Mouse (Mus musculus) stomach, adult 2 months (tissue): Measurements from ENCODE around the gene Rad23a. TPM values are rescaled to one million over a fixed set of nuclear protein-coding genes. Genes with fewer than 3 reads are reported as not detected.

Experiments
- polyA plus RNA-seq: library from polyadenylated mRNA; depleted of rRNA; stranded (reverse); fragments of >200 nt; gene quantifications from 2 replicates; pipeline ENCODE4 v1.2.3, GENCODE M21; 2012; rRNA removed

The Rad23a gene
- 34.5 and 34.7 TPM in 2 replicates for polyA plus RNA-seq

DNA sequence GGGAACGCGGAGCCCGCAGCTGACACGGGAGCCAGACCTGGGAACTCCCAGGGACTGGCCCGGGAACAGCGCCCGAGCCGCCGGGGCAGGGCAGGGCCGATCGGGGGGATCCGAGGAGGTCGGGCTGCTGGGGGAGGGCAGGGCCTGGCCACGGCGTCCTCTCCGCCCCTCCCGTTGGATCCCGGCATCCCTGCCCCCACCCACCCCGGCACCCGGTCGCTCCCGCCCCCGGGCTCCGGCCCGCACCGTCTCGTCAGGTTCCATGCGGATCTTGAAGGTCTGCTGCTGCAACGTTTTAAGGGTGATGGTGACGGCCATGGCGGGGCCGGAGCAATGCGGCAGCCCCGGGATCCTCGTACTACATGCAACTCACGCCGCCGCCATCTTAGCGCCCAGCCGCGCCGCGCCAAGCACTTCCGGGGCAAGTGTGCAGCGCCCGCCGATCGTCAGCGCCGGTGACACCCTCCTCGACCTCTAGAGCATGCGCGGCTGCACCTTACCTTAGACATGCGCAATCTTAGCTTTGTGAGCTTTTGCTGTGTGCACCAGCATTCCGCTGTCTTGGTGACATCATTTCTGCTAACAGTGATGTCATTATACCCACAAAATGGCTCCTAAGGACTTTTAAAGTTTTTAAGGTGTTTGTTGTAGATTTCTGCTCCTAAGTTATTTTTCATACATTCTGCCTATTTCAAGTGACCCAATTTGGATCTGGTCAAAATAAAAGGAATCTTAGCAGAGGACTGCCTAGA, at the start of gene Rad23a:
Gene Rad23a, minus strand, starts transcription at position 418 of the 752 bp plus-strand sequence.

DNA sequence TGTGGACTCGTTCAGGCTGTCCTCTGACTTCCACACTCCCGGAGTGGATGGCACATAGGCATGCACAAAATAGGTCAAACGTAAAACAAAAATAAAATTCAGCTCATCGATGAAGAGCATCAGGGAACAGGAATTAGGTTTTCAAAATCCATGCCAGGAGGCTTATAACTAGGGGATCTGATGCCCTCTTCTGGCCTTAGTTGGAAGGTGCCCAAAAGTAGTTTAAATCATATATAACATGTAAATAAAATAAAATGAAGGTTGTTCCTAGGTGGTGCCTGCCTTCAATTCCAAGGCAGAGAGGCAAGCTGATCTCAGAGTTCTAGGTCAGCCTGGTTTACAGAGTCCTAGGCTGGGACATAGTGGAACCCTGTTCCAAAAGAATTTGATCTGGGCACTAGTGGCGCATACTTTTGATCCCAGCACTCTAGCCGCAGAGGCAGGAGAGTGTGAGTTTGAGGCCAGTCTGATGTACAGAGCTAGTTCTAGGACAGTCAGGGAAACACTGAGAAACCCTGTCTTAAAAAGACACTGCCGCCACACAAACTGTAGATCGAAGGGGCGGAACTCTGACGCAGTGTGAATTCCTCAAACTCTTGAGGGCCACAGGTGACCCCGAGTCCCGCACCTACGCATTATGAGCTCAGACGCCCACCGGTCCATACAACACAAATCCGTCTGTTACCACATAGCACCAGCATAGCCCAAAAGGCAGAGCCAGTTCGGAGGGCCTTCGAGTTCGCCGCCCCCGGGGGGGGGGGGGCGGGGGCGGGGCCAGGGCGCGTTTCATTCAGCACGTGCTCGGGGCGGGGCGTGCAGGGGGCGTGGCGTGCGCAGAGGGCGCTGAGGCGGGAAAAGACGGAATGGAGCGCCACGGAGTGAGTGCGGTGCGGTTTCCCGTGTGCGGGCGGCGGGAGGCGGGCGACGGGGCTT, 31.2 kb upstream of the Rad23a start, which contains the start of gene Syce2:
Gene Syce2, plus strand, starts transcription at position 736 of the 933 bp plus-strand sequence.

GRCm38 (mm10) chr8:84856864-84857441, 16.5 kb upstream of the Rad23a start, which contains the start of gene Farsa:
Farsa (plus strand) TSS chr8:84856989.

DNA sequence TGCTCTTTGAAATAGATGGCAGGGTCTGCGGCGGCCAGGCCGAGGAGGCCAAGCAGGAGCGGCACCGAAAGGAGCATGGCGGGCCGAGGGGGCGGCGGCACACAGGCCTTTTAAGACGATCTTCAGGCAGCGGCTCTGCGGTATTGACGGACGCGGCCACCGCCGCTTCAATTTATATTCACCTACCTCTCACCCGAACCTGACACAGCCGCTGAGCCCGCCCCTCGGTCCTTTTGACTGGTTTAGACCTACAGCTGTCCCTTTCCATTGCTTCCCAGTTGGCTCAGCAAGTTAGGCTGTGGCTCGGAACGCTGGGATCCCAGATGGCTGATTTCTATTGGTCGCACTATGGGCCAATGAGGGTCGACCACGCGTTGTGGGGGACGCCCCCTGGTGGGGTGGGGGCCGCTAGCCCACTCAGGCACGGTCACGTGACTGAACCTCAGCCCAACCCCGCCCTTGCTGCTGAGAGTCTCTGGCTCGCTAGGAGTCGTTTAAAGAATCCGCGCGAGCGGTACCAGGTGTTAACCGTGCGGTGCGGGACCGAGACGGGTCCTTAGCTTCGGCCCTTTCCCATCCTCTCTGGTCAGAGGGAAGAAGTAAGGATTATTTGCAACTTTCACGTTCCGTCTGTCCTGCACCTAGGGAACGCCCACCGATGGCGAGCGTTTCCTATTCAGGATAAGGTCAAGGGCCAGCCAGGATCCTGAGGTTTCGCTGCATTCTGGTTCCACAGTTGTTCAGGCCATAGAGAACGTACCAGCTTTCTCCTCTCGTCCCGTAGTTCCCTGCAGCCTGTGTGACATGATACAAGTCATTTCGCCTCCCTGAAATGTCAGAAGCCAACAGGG, 6.5 kb upstream of the Rad23a start, which contains the start of gene Calr:
Gene Calr, minus strand, starts transcription at position 213 of the 851 bp plus-strand sequence.

DNA sequence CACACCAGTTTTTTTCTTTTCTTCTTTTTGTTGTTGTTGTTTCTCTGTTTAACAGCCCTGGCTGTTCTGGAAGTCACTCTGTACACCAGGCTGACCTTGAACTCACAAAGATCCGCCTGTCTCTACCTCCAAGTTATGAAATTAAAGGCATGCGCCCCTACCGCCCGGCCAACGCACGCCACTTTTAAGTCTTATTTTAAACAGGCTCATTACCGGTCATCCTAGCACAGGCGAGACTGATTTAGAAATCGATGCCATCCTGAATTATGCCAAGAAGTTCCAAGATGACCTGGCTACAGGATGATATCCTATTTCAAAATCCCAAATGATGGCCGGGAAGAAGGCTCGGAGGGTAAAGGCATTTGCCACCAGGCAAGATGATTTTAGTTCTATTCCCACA, 9.0 kb downstream of the Rad23a start, which contains the start of gene Gadd45gip1:
Gene Gadd45gip1, plus strand, starts transcription at position 33 of the 400 bp plus-strand sequence.

DNA sequence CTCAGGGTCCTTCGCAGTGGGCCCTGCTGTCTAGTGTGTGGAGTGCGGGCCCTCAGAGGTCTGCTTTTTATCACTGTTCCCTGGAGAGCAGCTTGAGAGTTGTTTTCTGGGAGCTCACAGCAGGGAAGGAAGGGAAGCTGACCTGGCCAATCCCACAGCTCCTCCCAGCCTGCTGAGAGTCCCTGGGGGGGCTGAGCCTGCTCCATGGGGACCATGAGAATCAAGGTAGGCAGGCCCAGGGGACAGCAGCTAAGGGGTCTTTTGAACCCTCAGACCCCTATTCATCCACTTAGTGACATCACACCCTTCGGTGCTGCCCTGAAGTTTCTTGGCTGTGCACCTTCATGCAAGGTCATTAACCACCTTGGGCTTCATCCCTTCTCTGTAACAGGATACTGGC, 17.7 kb downstream of the Rad23a start, which contains the start of gene Dand5:
Gene Dand5, minus strand, starts transcription at position 101 of the 400 bp plus-strand sequence.

GRCm38 (mm10) chr8:84799999-84800831, 40.2 kb downstream of the Rad23a start, which contains the start of gene Nfix:
Nfix (minus strand) TSS chr8:84800344.

Other genes starting within 250 kb of the Rad23a start
- 24.7 and 28.4 TPM in 2 replicates for gene Ier2, start 177.8 kb downstream of the Rad23a start, polyA plus RNA-seq
- gene Trmt1, start 154.4 kb downstream of the Rad23a start, polyA plus RNA-seq: 46.5 and 57.1 TPM in 2 replicates
- gene Nacc1, start 152.8 kb downstream of the Rad23a start, polyA plus RNA-seq: 56.4 TPM in 2 replicates
- gene Lyl1, start 139.2 kb downstream of the Rad23a start, polyA plus RNA-seq: 4.3 and 5.4 TPM in 2 replicates
- 0.09 TPM in 1 of 2 replicates, not detected in the other for gene G430095P16Rik, start 117.7 kb downstream of the Rad23a start, polyA plus RNA-seq
- gene Nfix, start 40.3 kb downstream of the Rad23a start, polyA plus RNA-seq: 43.0 and 44.8 TPM in 2 replicates
- gene Dand5, start 17.8 kb downstream of the Rad23a start, polyA plus RNA-seq: 1.1 and 1.3 TPM in 2 replicates
- gene Gadd45gip1, start 9.1 kb downstream of the Rad23a start, polyA plus RNA-seq: 20.5 and 114 TPM in 2 replicates
- gene Calr, start 6.3 kb upstream of the Rad23a start, polyA plus RNA-seq: 52.9 and 61.7 TPM in 2 replicates
- 21.9 and 25.5 TPM in 2 replicates for gene Farsa, start 16.3 kb upstream of the Rad23a start, polyA plus RNA-seq
- 0.08 and 0.22 TPM in 2 replicates for gene Syce2, start 31.4 kb upstream of the Rad23a start, polyA plus RNA-seq
- 101 and 137 TPM in 2 replicates for gene Gcdh, start 53.3 kb upstream of the Rad23a start, polyA plus RNA-seq
- gene Klf1, start 61.3 kb upstream of the Rad23a start, polyA plus RNA-seq: 0.06 and 0.34 TPM in 2 replicates
- gene Dnase2a, start 67.9 kb upstream of the Rad23a start, polyA plus RNA-seq: 8.6 and 9.6 TPM in 2 replicates
- 0.41 and 0.72 TPM in 2 replicates for gene Mast1, start 96.7 kb upstream of the Rad23a start, polyA plus RNA-seq
- gene Rtbdn, start 106.3 kb upstream of the Rad23a start, polyA plus RNA-seq: not detected in 2 replicates
- 0.89 TPM in 1 of 2 replicates, not detected in the other for gene Gm49661, start 128.8 kb upstream of the Rad23a start, polyA plus RNA-seq
- gene Prdx2, start 128.9 kb upstream of the Rad23a start, polyA plus RNA-seq: 79.1 and 81.4 TPM in 2 replicates
- gene Rnaseh2a, start 129.1 kb upstream of the Rad23a start, polyA plus RNA-seq: 17.6 and 24.3 TPM in 2 replicates
- 114 and 193 TPM in 2 replicates for gene Junb, start 138.1 kb upstream of the Rad23a start, polyA plus RNA-seq
- gene Hook2, start 149.9 kb upstream of the Rad23a start, polyA plus RNA-seq: 14.5 and 15.1 TPM in 2 replicates
- not detected in 2 replicates for gene Best2, start 173.9 kb upstream of the Rad23a start, polyA plus RNA-seq
- gene Asna1, start 184.6 kb upstream of the Rad23a start, polyA plus RNA-seq: 51.2 and 52.0 TPM in 2 replicates
- gene Trir, start 186.2 kb upstream of the Rad23a start, polyA plus RNA-seq: 27.6 and 47.2 TPM in 2 replicates
- gene Tnpo2, start 196.2 kb upstream of the Rad23a start, polyA plus RNA-seq: 18.8 and 27.1 TPM in 2 replicates
- gene Fbxw9, start 219.4 kb upstream of the Rad23a start, polyA plus RNA-seq: 31.9 and 42.6 TPM in 2 replicates
- gene Gm5741, start 227.3 kb upstream of the Rad23a start, polyA plus RNA-seq: 1.2 and 1.7 TPM in 2 replicates
- 23.1 and 46.6 TPM in 2 replicates for gene Dhps, start 231.1 kb upstream of the Rad23a start, polyA plus RNA-seq
- gene Wdr83os, start 240.1 kb upstream of the Rad23a start, polyA plus RNA-seq: 67.2 and 75.2 TPM in 2 replicates
- 8.4 and 11.5 TPM in 2 replicates for gene Wdr83, start 240.6 kb upstream of the Rad23a start, polyA plus RNA-seq
- 21.5 and 23.4 TPM in 2 replicates for gene Man2b1, start 242.6 kb upstream of the Rad23a start, polyA plus RNA-seq